Mouse (Mus musculus) spleen, postnatal 14 days (tissue): Measurements from ENCODE around the gene Scfd2.

ENCODE experiments used
- DNase-seq, 2 experiments: peaks; one replicate each; pipeline ENCODE4 v3.0.0; 2021 to 2022; ENCODE audit warnings: low spot score in 2 of 2

Gene Scfd2

GRCm38 (mm10) chr5:74173162-74173844 is 358.3 kb downstream of the Scfd2 start:
- DNase-seq: no peak

GRCm38 (mm10) chr5:74172208-74172607 is 359.4 kb downstream of the Scfd2 start:
- DNase-seq: no peak

- DNase-seq: no peak
Measured at GRCm38 (mm10) chr5:74171768-74172167, 359.8 kb downstream of the Scfd2 start.

- no peak for DNase-seq
Measured at GRCm38 (mm10) chr5:74168085-74168484, 363.5 kb downstream of the Scfd2 start.

GRCm38 (mm10) chr5:74166642-74167041 is 364.9 kb downstream of the Scfd2 start:
- DNase-seq: no peak

GRCm38 (mm10) chr5:74164547-74164946 is 367.0 kb downstream of the Scfd2 start:
- no peak for DNase-seq

- DNase-seq: no peak
Measured at GRCm38 (mm10) chr5:74163141-74163540, 368.4 kb downstream of the Scfd2 start.

GRCm38 (mm10) chr5:74162013-74162412 is 369.5 kb downstream of the Scfd2 start:
- no peak for DNase-seq

GRCm38 (mm10) chr5:74161297-74161926 is 370.1 kb downstream of the Scfd2 start:
- no peak for DNase-seq

GRCm38 (mm10) chr5:74160349-74160748 is 371.2 kb downstream of the Scfd2 start:
- no peak for DNase-seq

GRCm38 (mm10) chr5:74159906-74160305 is 371.7 kb downstream of the Scfd2 start:
- DNase-seq: no peak

- DNase-seq: no peak
Measured at GRCm38 (mm10) chr5:74158929-74159632, 372.5 kb downstream of the Scfd2 start.

- no peak for DNase-seq
Measured at GRCm38 (mm10) chr5:74155860-74156351, 375.7 kb downstream of the Scfd2 start.
